Mouse (Mus musculus) bone marrow macrophage, adult 2 months (primary cell): ENCODE results near the gene Tmem89. TPM values are rescaled to one million over a fixed set of nuclear protein-coding genes. Genes with fewer than 3 reads are reported as not detected.
A peak's percentile ranks its signal among the peaks of the same experiment; 100 is the strongest.

Experiments used
- H3K27ac ChIP-seq: 2 replicates; pipeline ENCODE4 v1.5.1; 2012; ENCODE audit warnings: low read depth, low read length; ENCODE audit not compliant: insufficient read depth
- H3K4me1 ChIP-seq: 2 replicates; pipeline ENCODE4 v1.6.1; 2012; ENCODE audit warnings: low read length; ENCODE audit not compliant: control insufficient read depth, insufficient read depth
- H3K4me3 ChIP-seq: 2 replicates; pipeline ENCODE4 v1.5.1; 2012; ENCODE audit warnings: mild to moderate bottlenecking, low read length, moderate library complexity; ENCODE audit not compliant: insufficient read depth
- CTCF ChIP-seq: IDR thresholded peaks from 2 replicates; pipeline ENCODE4 v1.5.1; 2012; ENCODE audit warnings: low read depth, mild to moderate bottlenecking, low read length, moderate library complexity
- POLR2A ChIP-seq: IDR thresholded peaks from 2 replicates; pipeline ENCODE4 v1.6.1; 2012; ENCODE audit warnings: mild to moderate bottlenecking, low read depth, low read length, borderline replicate concordance
- polyA plus RNA-seq: library from polyadenylated mRNA; stranded (reverse); fragments of >200 nt; gene quantifications from 2 replicates; pipeline ENCODE4 v1.2.4, GENCODE M21; 2012; ENCODE audit not compliant: missing spikeins, insufficient read depth, insufficient read length

The Tmem89 gene
- polyA plus RNA-seq, result not detected in 2 replicates

DNA sequence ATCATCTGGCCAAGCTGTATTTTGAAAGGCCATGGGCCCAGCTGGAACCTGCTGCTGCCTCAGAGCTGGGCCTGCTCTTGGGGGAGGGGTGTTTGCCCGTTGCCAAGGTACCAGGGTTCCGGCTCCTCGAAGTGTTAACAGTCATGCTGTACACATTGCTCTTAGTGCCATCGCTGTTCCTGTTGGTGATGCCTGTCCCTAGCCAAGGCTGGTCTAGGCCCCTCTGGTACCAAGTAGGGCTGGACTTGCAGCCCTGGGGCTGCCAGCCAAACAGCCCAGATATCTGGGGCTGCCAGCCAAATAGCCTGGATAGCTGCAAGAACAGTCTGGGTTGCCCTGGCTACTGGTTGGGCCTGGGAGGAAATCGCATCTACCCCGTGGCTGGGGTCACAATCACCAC is at the start of gene Tmem89:
Gene Tmem89, plus strand, starts transcription at position 129 of the 400 bp plus-strand sequence.
- TF ChIP-seq POLR2A (no peak), CTCF (no peak)
- Histone ChIP-seq H3K4me3 (no peak within 1 kb of the TSS), H3K27ac (no peak within 1 kb of the TSS), H3K4me1 (no peaks in the 10 kb centered on the region)

DNA sequence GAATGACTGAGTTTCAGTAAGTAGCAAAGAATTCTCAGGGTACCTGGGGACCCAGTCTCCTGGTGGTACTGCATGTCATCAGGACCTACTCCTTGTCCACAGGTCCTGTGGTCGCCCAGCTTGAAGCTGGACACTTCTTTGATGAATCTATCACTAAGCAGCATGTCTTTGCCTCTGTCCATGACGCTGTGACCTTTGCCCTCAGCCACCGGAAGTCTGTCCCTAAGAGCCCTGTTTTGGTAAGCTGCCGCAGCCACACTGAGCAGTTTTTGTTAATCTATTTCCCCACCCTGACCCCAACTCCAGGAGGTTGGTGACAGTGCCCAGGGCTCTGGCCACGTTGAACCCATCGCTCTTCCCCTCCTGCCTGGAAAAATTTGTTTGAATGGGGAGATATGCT is 2.1 kb upstream of the Tmem89 start:
- no peak for TF ChIP-seq CTCF
- H3K4me3 ChIP-seq, result no peak overlapping the region

GRCm38 (mm10) chr9:108913161-108913560 is 1.3 kb upstream of the Tmem89 start:
- TF ChIP-seq POLR2A, result no peak
- TF ChIP-seq CTCF, result no peak
- no peak overlapping the region for H3K4me3 ChIP-seq
- no peaks in the 10 kb centered on the region for H3K4me1 ChIP-seq
- H3K27ac ChIP-seq, result no peak overlapping the region

More for the DNA sequence above, 2.1 kb upstream of the Tmem89 start:
- Histone ChIP-seq H3K4me1 (no peaks in the 10 kb centered on the region), H3K27ac (no peak overlapping the region)

GRCm38 (mm10) chr9:108913621-108914020 is 798 bp upstream of the Tmem89 start:
- H3K27ac ChIP-seq, result no peak overlapping the region
- no peak overlapping the region for H3K4me3 ChIP-seq
- TF ChIP-seq CTCF (no peak), POLR2A (no peak)
- H3K4me1 ChIP-seq, result no peaks in the 10 kb centered on the region

DNA sequence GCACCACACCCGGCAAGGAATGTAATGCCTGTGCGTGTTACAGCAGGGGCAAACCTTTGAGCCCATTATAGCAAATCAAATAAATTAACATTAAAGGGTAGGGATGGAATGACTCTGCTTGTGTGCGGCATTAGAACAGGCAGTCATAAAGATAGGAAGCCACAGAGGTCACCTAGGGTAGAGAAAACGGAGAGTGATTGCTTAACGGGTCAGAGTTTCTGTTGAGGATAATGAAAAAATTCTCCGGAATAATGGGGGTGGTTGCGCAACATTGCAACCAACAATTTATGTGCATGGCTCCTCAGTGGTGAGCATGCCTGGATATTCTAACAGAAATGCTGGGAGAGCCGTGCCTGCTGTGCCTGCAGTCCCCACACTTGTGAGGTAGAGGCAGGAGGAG is 11.5 kb downstream of the Tmem89 start:
- TF ChIP-seq CTCF (no peak), POLR2A (no peak)
- Histone ChIP-seq H3K27ac (no peak overlapping the region), H3K4me1 (peaks cover 5% of the 10 kb centered on the region), H3K4me3 (no peak overlapping the region)

DNA sequence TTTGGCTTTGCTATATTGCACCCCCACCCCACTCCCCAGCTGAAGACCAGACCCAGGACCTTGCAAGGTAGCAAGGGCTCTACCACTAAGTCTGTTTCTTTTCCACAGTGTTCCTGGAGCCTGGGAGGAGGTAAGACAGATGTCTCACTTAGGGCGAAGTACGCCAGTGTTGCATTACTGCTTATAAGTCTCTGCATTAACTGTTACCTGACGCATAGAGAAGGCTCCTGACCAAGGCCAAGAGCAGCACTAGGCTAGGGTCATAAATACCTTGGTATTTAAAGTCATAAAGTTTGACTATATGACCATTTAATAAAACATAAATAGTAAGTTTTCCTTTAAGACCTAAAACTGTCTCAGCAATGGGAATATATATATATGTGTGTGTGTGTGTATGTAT is 14.0 kb downstream of the Tmem89 start:
- TF ChIP-seq POLR2A (no peak), CTCF (no peak)
- H3K4me1 ChIP-seq, result peaks cover 5% of the 10 kb centered on the region
- no peak overlapping the region for H3K4me3 ChIP-seq
- no peak overlapping the region for H3K27ac ChIP-seq

- TF ChIP-seq POLR2A (no peak), CTCF (no peak)
- Histone ChIP-seq H3K4me1 (0 out of 2 replicates have a peak, but pooled peaks cover 2% of the 10 kb centered on the region), H3K27ac (no peak overlapping the region), H3K4me3 (no peak overlapping the region)
These were observed 21.6 kb downstream of the Tmem89 start for GRCm38 (mm10) chr9:108935991-108936390.

- Histone ChIP-seq H3K4me1 (0 out of 2 replicates have a peak, but pooled peaks cover 2% of the 10 kb centered on the region), H3K27ac (peak within 1 kb of the TSS; percentile 56), H3K4me3 (peak within 1 kb of the TSS; percentile 93)
- TF ChIP-seq POLR2A, result no peak
- peak; percentile 67 for TF ChIP-seq CTCF
These were observed 22.3 kb downstream of the Tmem89 start, which contains the start of gene Uqcrc1 for GRCm38 (mm10) chr9:108936418-108937364. Gene Uqcrc1 (plus strand): TSS chr9:108936633.

DNA sequence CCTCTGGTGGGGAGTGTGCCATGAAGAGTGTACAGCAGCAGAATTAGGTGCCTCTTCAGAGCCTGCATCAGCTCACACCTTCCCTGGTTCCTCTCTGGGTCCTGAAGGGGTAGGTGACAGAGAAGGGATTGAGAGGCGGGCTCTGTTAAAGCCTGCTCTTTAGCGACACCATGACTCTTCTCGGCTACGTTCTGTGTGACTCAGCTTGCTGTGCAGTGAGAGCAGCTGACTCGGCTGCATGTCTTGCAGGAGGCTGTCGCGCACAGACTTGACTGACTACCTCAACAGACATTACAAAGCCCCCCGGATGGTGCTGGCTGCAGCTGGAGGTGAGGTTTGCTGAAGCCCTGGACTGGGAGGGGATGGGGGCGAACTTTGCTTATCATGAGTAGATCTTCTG is 30.7 kb downstream of the Tmem89 start:
- Histone ChIP-seq H3K4me1 (no peaks in the 10 kb centered on the region), H3K4me3 (no peak overlapping the region), H3K27ac (no peak overlapping the region)
- TF ChIP-seq CTCF, result no peak

GRCm38 (mm10) chr9:108945608-108946007 is 31.2 kb downstream of the Tmem89 start:
- Histone ChIP-seq H3K4me1 (no peaks in the 10 kb centered on the region), H3K4me3 (no peak overlapping the region), H3K27ac (no peak overlapping the region)
- no peak for TF ChIP-seq CTCF
- TF ChIP-seq POLR2A, result no peak
